Mouse (Mus musculus): Measurements from ENCODE around the gene Rasgrf2. TPM values are rescaled to one million over a fixed set of nuclear protein-coding genes. Genes with fewer than 3 reads are reported as not detected.

Rasgrf2 gene
- 7.0 TPM for polyA plus RNA-seq (2014; fragmentation: Illumina TruSeq; extraction: RNeasy Lipid Tissue Mini Kit (QIAGEN cat#74804); ENCODE audit: low read depth, low replicate concordance)

DNA sequence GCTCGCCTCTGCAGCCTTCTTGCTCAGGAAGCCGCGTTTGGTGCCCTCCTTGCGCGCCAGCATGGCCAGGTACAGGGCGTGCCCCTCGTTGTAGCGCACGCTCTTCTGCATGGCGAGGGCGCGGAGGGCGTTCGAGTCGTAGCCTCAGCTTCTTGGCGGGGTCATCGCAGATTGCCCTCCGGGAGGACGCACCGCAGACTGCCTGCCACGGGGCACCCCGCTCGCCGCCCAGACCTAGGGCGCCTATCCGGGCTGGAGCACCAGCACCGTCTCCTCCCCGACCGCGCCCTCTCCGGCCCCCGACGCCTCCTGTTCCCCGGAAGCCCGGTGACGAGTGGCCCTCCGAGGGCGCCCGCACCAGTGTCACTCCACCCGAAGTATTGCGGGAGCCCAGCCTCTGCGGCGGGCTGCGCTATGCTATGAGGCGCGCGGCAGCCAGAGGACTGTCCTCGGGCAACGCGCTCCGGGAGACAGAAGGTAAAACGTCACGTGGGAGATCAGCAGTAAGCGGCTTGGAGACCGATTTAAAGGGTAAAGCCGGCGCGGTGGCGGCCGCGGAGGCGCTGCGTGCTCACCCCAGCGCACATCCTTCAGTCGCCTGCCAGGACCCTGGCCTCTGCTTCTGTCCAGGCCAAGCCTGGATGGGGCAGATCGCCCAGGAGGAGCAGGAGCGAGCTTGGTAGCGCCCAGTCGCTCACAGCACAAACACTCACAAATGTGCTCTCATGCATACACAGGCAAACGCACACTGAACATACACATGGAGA lies at the start of gene Rasgrf2:
Rasgrf2 (minus strand) TSS at position 273 of the 767 bp plus-strand sequence.

DNA sequence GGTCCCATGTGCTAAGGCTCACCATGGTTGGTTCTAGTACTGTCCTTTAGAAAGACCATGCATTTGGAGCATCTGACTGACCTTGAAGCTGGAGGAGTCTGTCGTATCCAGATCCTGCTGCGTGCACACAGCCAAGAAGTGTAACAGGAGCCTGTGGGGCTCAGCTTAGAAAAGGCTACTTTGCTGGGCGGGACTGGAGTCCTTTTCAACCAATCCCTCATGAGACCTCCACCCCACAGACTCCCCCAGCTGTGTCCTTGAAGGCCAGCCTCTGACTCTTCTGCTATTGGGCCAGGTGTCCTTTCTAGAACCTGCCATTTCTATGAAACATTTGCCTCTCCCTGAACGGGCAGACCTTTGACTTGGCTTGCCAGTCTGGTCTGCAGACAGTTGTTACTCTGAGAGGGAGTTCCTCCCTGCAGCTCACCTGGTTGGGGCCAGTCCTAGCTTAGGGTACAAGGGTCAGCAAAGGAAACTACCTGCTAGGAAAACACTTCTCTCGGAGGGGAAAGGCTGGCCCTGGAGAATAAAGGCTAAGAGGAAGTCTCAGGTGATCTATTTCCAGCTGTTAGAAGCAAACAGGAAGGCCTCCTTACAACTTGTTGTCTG lies 254.6 kb downstream of the Rasgrf2 start, which contains the start of gene Ckmt2:
Ckmt2 (minus strand) TSS at position 145 of the 609 bp plus-strand sequence.

Other genes with a start within 250 kb of the Rasgrf2 start
- not detected for gene Gm20379, start 174.3 kb upstream of the Rasgrf2 start, polyA plus RNA-seq (2014; fragmentation: Illumina TruSeq; extraction: RNeasy Lipid Tissue Mini Kit (QIAGEN cat#74804); ENCODE audit: low read depth, low replicate concordance)
- 14.4 TPM for gene Dhfr, start 223.1 kb upstream of the Rasgrf2 start, polyA plus RNA-seq (2014; fragmentation: Illumina TruSeq; extraction: RNeasy Lipid Tissue Mini Kit (QIAGEN cat#74804); ENCODE audit: low read depth, low replicate concordance)
- 39.1 TPM for gene Msh3, start 223.3 kb upstream of the Rasgrf2 start, polyA plus RNA-seq (2014; fragmentation: Illumina TruSeq; extraction: RNeasy Lipid Tissue Mini Kit (QIAGEN cat#74804); ENCODE audit: low read depth, low replicate concordance)

All from sigmoid colon, adult 10 weeks (tissue).